Mouse (Mus musculus) heart, postnatal 4 days (tissue): Measurements from ENCODE around the gene Gpr171. TPM values are rescaled to one million over a fixed set of nuclear protein-coding genes. Genes with fewer than 3 reads are reported as not detected.
"Not testable (repeated sequence)": the region's sequence is repeated elsewhere in the genome, so short reads cannot be mapped to it uniquely, and the experiment has no call there.

Source experiments
- DNase-seq: peaks from one replicate; pipeline ENCODE4 v3.0.0; 2021
- total RNA-seq, 2 experiments: library from RNA; stranded (reverse); gene quantifications; 2 replicates each; pipeline ENCODE4 v1.2.3; 2021

The Gpr171 gene
- total RNA-seq = not detected

DNA sequence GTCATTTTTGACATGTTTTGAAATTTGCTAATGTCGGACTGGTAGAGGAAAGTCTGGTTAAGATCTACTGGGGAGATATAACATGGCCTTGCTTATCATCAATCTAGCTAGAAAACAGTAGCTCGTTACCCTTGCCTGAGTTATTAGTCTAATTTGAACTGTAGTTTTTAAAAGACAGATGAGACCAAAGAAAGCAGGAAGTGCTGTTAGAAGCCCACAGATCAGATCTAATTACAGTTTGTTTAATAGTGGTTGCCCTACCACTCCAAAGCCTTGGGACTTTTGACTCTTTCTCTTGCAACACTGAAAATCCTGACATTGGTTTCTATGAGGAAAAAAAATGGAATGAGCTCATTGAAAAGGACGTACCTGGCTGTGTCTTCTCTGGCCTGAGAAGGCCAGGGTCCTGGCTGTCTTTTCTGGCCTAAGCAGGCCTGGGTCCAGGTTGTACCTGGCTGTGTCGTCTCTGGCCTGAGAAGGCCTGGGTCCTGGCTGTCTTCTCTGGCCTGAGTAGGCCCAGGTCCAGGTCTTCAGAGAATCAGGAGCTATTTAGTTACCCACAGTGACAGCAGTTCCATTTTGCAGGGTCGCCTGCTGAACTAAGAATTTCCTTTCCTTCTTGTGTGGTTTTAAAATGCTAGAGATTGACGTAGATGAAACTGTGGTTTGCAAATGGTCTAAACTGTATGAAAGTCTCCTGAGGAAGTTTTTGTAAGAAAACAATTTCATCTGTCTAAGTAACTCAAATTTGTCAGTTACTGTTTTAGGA, at the start of gene Gpr171:
TSS of gene Gpr171 (minus strand) at position 604 of the 769 bp plus-strand sequence.
- no peak for DNase-seq

DNA sequence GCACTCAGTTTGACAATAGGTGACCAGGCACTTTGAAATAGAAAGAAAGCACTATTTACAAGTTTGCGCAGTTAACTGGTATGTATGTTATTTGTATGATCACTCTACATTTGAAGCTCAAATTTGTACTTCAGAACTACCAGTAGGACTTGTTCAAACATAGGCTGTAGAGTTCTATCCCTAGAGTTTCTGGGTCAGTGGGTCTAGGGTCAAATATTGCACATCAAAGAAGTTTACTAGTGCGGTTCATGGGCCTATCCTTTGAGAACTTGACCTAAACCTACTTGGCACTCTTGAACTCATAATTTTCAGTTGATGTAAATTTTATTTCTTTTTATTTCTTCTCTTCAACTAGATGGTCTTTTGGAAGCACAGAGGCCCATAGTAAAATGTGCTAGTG, 49.0 kb upstream of the Gpr171 start:
- DNase-seq = no peak

DNA sequence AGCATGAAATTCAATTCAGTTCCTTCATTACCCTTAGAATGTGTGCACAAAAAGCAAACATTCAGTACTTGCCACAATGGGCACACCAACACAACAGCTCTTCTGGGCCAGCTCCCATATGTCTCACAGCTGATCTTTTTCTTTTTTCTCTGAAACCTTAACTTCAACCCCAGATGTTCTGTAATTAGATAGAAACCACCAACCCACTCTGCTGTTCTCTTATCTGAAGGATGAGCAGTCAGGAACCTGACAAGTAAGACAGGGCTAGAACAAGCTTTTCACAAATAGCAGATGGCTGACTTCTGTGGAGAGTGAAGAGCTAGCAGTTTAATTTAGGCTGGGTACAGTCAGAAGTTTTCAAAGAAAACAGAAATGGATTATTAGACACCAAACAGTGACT, 48.0 kb upstream of the Gpr171 start:
- no peak for DNase-seq

DNA sequence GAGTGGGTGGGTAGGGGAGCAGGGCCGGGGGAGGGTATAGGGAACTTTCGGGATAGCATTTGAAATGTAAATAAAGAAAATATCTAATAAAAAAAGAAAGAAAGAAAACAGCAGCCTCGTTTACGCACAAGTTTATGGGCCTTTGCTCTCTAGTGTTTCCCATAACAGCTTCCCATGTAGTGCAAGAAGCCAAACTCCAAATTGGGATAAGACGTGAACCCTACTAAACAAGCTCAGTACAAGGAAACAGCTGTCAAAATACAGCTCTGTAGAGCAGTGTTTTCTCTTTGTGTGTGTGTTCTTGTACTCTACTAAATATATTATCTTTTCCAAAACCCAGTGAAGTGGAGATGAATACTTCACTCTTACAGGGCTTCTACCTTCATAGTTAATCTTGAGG, 43.6 kb upstream of the Gpr171 start:
- no peak for DNase-seq

DNA sequence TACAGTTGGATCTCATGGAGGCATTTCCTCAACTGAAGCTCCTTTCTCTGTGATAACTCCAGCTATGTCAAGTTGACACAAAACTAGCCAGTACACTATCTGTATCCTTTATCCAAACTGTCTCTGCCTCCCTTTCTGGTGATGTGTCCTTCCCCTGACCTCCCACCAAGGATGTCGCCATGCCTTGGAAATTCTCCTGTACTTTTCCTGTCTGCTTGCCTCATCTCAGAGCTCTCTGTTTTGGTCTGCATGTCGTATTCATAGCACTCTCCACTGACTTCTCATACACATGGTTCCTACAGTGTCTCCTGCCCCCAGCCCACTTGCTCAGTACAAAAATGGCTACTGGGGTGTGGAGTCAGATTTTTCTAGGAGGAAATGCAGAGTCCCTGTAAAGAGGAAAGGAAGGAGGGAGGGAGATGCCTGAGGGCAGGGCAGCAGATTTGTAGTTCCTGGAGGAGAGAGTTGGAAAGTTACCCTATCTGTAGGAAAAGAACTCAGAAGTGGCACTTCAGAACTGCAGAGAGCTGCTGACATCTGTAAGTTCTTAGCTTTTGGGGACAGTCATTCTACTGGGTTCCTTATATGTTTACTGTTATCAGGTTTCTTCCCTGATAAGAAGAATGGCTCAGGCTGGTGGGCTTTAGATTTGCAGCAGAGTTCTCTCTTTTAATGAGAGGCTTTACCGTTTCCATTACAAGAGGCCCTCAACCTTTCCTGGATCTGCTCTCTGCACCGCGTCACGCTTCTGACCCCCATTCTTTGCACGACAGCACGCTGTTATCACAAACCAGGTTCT, 40.1 kb upstream of the Gpr171 start:
- no peak for DNase-seq

DNA sequence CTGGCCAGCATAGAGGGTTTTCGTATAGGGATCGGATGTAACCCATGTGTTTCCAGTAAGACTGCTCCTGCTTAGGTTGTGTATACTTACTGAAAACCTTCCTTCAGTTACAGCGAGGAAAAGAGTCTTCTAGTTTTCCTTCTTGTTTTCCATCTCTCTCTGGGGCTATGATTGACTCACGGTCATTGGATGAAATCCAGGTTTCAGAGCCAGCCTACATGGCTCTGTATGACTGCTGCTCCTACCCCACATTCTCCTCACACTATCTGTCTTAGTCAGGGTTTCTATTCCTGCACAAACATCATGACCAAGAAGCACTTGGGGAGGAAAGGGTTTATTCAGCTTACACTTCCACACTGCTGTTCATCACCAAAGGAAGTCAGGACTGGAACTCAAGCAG, 39.3 kb upstream of the Gpr171 start:
- not testable (repeated sequence) for DNase-seq

DNA sequence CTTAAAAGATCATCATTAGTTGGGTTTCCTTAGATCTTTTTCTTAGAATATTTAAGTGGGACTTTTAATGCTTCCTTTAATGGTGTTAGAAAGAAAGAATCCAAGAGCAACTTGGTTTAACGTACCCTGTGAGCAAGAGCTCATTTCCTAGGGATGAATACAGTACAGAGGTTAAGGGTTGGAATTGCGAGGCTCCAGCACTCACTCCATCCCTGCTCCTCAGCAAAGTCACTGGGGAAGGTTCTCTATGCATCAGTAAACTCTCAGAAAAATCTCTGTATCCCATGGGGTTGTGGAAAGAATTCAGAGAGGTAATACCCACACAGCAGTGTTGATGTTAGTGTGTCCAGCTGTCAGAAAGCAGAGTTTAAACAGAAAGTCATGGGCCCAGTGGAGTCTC, 38.5 kb upstream of the Gpr171 start:
- no peak for DNase-seq

DNA sequence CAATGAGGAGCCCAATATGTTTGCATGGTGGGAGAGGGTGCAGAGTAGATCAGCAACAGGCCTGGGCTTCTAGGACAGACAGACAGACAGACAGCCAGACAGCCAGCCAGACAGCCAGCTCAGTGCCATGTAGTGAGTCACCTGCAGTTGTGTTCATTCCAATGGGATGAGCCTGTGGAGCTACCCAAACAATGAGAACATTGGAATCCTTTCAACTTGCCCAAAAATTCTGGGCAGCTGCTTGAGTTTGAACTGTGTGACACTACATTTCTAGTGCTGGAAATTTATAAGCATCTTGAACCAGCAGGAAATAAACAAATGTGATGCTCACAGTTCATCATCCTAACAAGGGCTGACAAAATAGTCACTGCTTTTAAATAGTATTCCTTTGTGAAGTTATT, 38.0 kb upstream of the Gpr171 start:
- no peak for DNase-seq

DNA sequence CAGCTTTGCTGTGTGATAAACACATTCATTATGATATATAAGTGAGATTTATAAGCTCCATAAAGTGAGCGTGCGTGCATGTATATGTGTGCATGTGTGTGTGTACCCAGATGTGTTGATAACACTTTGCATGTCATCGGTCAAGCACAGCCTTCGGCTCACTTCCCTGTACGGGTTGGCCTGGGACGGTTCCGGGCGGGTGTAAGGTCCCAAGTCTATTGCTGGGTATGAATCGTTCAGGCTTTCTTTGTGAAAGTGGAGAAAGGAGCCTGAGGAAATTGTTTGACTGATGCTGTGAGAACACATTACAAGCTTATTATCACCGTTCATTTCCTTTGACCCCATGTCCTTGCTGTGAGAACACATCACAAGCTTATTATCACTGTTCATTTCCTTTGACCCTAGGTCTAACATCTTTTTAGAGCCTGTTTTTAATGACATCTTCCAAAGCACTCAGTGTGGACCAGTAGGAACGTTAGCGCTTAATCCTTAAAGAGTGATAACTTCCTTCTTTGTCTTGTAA, 37.4 kb upstream of the Gpr171 start:
- no peak for DNase-seq

DNA sequence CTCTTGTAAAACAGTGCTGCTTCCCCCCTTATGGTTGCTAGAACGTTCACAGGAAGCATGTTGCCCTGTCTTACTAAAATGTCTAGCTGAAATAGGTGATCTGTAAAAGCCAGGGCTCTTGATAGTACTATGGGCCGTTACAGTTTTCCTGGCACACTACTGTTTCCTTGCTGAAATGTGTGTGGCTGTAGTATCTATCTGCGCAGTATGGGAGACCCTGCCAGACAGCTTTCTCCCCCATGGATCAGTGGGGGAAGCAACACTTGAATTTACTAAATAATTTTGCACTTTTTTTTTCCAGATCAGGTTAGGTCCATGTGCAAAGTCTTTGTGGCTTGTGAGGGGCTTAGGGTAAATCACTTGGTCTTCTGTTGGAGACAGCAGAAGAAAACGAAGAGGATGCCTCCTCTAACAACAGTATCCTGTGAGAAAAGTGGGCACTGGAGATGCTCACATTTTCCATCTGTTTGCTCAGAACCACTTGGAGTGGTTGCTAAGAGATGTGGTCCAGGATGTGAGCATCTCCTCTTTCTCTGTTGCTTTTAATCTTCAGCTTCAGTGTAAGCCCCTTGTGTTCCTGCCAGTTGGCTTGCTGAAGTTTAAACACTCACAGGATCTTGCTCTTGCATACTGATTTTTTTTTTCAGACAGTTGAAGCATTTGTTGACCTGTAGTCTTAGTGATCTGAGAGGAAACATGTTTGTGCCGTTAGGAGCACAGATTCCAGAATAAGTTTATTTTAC, 34.5 kb upstream of the Gpr171 start:
- DNase-seq = no peak

DNA sequence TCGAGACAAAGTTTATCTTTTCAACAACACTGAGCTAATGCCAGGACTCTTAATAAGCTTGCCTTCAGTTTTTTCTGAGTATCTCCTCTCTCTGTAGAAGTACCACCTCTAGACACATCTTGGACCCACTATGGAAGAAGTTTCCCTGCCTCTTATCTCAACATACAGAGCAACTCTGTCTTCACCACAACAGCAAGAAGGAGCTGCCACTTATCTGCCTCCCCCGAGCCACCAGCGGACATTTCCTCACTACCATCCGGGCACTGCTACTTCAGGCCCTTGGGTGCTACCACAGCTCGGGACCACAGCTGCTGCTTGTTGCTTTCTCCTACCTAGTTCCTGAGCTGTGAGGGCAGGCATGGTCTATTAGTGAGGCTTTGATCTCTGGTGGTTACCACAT, 31.6 kb upstream of the Gpr171 start:
- DNase-seq = no peak

DNA sequence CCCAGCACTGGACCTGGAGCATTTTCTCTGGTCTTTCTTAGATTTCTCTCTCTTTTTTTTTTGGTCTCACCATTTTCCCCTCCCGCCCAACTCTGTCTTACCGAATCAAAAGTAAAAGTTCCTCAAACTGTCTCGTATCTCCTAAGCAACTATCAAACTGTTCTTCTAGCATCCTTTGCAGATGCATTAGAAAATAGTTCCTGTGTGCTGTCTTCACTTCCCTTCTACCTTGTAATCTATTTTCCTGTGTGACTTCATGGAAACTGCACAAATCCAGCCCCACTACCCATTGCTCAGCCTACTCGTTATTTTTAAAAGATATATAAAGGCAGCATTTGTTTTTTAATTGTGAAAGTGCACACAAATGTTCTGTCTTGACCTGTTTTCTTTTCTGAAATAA, 30.3 kb upstream of the Gpr171 start:
- DNase-seq = no peak

DNA sequence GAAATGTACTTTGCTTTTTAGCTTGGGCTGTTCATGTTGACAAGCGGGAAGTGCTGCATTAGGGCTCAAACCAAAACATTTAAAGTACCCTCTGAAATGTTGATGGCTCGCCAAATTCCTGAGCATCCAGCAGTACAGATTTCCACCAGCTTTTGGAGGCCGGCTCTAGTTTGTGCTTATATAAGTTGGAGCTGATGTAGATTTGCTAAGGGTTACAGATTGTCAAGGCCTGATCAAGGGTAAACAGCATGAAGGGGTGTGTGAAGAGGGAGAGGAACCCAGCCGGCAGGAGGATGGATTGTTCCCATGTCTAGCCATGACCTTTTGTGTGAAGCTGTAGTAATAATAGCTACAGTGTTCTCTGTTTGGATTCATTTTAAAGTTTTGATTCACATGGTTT, 29.5 kb upstream of the Gpr171 start:
- DNase-seq = no peak

DNA sequence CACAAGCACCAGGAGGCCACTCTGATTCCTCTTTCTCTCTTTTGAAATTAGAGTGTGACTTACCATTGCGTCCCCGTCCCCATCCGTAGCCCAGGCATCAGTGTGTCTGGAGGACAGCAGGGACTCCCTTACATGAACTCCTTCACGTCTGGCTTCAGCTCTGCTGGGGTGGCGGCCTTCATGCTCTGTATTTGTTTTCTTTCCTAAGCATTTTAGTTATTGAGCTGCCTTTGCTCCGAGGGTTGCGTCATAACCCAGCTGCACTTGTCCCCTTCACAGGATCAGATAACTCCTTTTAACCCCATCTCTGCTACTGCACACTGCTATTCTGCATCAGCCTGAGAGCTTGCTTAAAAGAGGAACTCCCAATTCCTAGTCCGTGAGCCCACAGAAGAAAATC, 28.8 kb upstream of the Gpr171 start:
- DNase-seq = no peak

DNA sequence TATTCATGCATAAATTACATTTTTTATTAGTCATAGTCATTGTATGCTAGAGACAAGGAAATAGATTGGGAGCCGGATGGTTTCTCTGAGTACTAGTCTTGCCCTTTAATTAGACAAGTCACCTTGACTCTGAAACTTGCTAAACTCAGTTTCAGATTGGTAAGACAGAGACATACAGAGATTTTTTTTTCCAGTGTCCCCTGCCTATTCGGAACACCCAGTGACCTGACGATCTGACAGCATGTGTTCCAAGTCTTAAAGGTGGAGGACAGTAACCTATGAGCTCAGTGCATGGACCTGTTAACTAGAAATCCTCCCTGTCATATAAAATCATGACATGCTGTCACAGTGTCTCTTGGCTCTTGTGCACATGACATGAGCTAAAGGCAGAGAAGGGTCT, 27.9 kb upstream of the Gpr171 start:
- no peak for DNase-seq

DNA sequence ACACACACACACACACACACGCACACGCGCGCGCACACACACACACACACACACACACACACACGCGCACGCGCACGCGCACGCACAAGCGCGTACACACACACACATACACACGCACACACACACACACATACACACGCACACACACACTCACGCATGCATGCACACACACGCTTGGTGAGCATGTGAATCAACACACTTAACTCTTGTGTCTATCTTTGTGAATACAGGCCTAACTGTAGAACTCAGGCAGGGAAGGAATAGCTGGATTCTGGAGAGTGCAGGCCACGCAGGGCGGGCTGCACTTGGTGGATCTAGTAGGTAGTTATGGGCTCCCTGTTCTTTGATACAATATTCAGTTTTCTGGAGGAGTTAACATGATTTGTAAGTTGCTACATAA, 27.1 kb upstream of the Gpr171 start:
- no peak for DNase-seq

DNA sequence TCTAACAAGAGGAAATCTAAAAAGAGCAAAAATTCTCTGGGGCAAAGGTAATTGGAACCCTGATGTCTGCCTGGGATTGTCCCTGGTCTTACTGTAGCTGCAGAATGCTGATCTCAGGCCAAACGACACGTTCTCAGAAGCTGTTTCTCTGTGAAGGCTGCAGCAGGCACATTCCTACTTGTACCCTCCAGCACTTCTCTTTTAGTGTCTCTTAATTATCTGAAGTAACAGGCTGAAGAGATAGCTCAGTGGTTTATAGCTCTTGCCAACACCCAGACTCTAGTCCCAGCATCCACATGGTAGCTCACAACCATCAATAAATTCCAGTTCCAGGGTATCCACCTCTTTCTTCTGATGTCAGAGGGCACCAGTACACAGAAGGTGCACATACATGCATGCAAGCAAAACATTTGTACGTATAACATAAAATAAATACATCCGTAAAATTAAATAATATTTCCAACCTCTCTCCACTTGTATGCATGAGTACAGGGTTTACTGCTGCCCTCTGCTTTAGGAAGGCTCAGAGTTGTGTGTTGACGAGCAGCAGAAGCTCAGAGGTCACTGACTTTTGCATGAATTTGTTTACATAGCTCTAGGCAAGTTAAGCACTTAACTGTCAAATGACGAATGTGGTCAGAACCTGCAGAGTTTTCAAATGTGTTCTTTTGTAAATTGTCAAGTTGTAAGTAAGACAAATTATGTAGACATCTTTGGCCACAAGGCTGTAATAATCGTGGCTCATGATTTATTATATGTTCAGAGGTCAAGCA, 24.3 kb upstream of the Gpr171 start:
- DNase-seq = no peak

DNA sequence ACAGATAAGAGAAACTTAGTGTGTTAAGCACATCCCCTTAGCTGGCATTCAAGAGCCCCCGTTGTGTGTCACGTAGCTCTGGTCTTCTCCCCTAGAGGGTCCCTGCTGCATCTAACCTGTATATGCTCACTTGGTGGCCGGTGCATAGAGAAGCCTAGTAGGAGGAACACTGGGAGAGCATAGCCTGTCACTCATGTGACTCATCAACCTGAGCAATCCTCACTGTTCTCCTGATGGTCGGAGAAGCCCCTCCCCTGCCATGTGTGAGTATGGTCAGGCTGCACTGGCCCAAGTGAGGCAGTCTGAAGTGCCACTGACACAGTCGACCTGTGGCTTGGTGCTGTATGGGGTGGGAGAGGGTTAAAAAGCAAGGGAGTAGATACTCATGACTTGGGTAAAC, 23.4 kb upstream of the Gpr171 start:
- DNase-seq = no peak

DNA sequence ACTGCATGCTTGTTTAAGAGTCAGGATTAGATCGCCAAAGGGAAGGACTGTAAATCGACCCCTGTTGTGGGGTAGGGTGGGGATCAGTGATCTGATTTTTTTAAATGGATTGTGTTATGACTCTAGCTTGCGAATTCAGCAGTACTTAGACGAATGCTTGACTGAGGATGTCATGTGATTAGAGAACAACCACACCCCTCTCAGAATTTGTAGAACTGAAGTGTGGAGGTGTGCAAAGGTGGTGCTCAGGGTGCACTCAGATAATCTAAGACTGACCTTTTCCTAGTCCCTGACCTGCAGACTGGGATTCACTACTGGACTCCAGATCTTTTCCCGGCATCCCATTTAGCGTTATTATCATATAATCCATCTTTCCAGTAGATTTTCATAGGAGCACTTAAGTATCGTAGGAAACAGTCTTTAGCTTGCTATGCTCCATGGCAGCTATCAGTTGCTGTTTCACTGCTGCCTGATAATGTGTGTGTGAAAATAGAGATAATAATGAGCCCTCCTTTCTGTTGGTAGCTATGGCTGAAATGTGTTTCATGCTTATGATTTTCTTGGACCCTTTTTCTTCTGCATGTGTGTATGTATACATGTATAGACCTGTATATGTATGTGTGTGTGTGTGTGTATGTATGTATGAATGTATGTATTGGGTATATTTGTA, 20.3 kb upstream of the Gpr171 start:
- DNase-seq = no peak

DNA sequence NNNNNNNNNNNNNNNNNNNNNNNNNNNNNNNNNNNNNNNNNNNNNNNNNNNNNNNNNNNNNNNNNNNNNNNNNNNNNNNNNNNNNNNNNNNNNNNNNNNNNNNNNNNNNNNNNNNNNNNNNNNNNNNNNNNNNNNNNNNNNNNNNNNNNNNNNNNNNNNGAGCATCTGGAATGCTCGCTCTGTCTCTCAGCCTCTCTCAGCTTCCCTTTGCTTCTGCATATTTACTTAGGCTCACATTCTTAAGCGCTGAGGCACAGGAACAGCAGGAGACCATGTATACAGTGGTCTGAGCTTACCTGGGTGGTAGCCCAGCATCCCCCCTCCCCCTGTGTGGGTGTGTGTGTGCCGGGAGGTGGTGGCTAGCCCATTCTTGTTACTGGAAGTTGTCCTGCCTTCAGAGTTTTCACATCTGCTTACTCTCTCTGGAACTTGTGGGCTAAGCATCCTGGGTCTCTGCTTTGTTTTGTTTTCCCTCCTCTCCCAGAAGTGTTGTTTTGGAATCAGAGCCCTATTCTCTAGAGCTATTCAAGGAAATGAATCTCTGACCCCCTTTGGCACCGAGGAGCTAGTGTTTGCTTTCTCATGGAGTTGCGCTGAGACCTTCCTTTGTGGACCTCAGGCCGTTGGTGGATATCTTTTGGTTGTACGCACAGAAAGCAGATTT, 19.6 kb upstream of the Gpr171 start:
- DNase-seq = no peak

DNA sequence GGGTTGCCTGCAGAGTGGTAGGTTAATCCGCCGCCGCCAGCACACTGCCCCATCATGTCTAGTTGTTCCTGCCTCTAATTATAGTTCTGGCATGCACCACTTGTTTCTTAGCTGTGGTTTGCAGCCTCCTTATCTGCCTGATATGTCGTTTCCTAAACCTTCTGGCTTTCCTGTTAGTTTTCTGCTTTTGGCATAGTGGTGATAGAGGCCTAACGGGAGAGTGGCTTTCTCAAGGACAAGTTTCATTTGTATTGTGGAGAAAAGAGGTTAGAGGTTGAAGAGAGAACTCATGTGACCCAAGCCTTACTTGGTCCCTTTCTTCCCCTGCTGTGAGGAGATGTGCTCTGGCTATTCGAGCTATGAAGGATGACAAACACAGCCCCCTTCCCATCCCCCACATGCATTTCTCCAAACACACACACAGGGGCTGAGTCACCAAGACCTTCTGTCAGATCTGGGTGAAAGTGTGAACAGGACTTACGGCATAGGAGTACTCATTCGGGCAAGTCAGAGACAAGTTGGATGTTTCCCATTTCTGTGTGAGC, 12.4 kb upstream of the Gpr171 start:
- DNase-seq = peak; percentile 27
